14 mouse cellular contexts compared by ENCODE assay signal in the genomic region with DNA sequence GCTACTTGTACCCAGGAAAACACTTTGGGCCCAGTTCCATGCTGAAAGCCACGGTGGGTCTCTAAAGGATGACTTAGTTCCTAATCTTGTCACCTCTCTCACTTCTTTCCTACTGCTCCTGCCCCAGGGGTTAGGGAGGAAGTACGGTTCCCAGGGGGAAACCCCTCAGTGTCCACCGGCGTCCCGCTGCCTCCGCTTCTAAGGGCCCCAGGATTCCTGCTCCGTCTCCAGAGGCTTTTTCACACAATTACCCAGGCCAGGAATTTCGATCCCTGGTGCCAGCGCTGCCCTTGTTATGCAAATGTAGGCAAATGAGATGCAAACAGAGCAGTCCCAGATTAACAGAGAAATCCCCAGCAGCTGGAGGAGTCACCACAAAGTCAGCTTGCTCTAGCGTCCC. TPM values are rescaled to one million over a fixed set of nuclear protein-coding genes. Genes with fewer than 3 reads are reported as not detected.
DNase-seq lines count a peak whose midpoint lies in the region; ATAC-seq and TF ChIP-seq lines count a peak whose summit lies in the region.
"Had no signal": no experiment of that assay in that cellular context is flagged by ENCODE, and none has a peak within 500 bp of the region (broad histone marks: within the 10 kb centered on the region; RNA-seq: fewer than 3 reads in every experiment).

No protein-coding gene starts in this region.

- no peak for TF ChIP-seq RAD21 in CH12.LX (IDR thresholded peaks at IDR 0.05; ENCODE audit: low read depth, low read length)

- H3K4me3 ChIP-seq in CH12.LX (replicated peaks in 1 of 3; ENCODE audit: low read depth in 2 of 3, low read length in 2 of 3, poor library complexity in 1 of 3) (no peak overlapping the region), ES-Bruce4 (ENCODE audit: low read depth, low read length) (no peak overlapping the region)
- H3K4me3 ChIP-seq in forebrain, embryonic 15.5 days, result no peak overlapping the region
- H3K4me3 ChIP-seq in midbrain, embryonic 11.5 days (ENCODE audit: low read depth, low read length), result no peak overlapping the region

- H3K36me3 ChIP-seq in CH12.LX (replicated peaks in 1 of 2; ENCODE audit: control insufficient read depth in 1 of 2, insufficient read depth in 1 of 2, low read length in 1 of 2), result no peaks in the 10 kb centered on the region
- no peaks in the 10 kb centered on the region for H3K36me3 ChIP-seq in ES-Bruce4 (ENCODE audit: control insufficient read depth, insufficient read depth, low read length, poor library complexity, severe bottlenecking)
- no peaks in the 10 kb centered on the region for H3K36me3 ChIP-seq in forebrain, embryonic 15.5 days
- H3K36me3 ChIP-seq in midbrain, embryonic 11.5 days (ENCODE audit: control insufficient read depth, insufficient read depth, low read length), result no peaks in the 10 kb centered on the region

- peak; percentile 21; the same call in 1 of the 2 replicates for ATAC-seq in forebrain, embryonic 15.5 days (replicated peaks)
- ATAC-seq in midbrain, embryonic 11.5 days (ENCODE audit: low FRiP score), result peak; percentile 35; the same call in 1 of the 2 replicates

- no peak for TF ChIP-seq POLR2A in CH12.LX (IDR thresholded peaks at IDR 0.05; ENCODE audit: low read depth, low read length)
- no peak for TF ChIP-seq POLR2A in ES-Bruce4 (IDR thresholded peaks at IDR 0.05; ENCODE audit: insufficient read depth, low read length)

- DNase-seq in CH12.LX (ENCODE audit: extremely low read depth), result peak; percentile 63
- peak; percentile 89 for DNase-seq in midbrain, embryonic 11.5 days (ENCODE audit: low spot score, missing footprints)
- DNase-seq in adrenal gland, adult (ENCODE audit: inconsistent age in 2 of 2, low spot score in 1 of 2), result no peak
- no peak for DNase-seq in spleen, adult 12 weeks (ENCODE audit: low spot score)
- DNase-seq in adrenal gland, postnatal 25 days, result no peak
- DNase-seq: adrenal gland, adult 8-10 months; cerebellum, adult 11 months; kidney, postnatal 36 days had no signal

- H3K27me3 ChIP-seq in CH12.LX (replicated peaks), result peaks cover 49% of the 10 kb centered on the region
- H3K27me3 ChIP-seq in ES-Bruce4 (ENCODE audit: control insufficient read depth, insufficient read depth, low read length, poor library complexity, severe bottlenecking), result no peaks in the 10 kb centered on the region
- H3K27me3 ChIP-seq in forebrain, embryonic 15.5 days, result no peaks in the 10 kb centered on the region
- H3K27me3 ChIP-seq in midbrain, embryonic 11.5 days (ENCODE audit: control insufficient read depth, insufficient read depth, low read length), result no peaks in the 10 kb centered on the region

- H3K9me3 ChIP-seq in CH12.LX (replicated peaks; ENCODE audit: low read length) (no peaks in the 10 kb centered on the region), ES-Bruce4 (replicated peaks; ENCODE audit: control insufficient read depth, insufficient read depth, low read length, poor library complexity, severe bottlenecking) (no peaks in the 10 kb centered on the region)
- no peaks in the 10 kb centered on the region for H3K9me3 ChIP-seq in forebrain, embryonic 15.5 days
- H3K9me3 ChIP-seq in midbrain, embryonic 11.5 days (ENCODE audit: control insufficient read depth, low read length), result no peaks in the 10 kb centered on the region

- no peaks in the 10 kb centered on the region for H3K79me2 ChIP-seq in CH12.LX (replicated peaks; ENCODE audit: control insufficient read depth, extremely low read depth, insufficient read depth, poor library complexity, severe bottlenecking)

- in situ Hi-C loops in CH12.LX (cut with MboI; ENCODE audit: low pct_ligation_motif_present, low pct_unique_long_range_greater_than_20kb, low sequenced_read_pairs), result no loop called here

- H3K27ac ChIP-seq in CH12.LX (ENCODE audit: insufficient read depth, low read depth) (no peak overlapping the region), ES-Bruce4 (ENCODE audit: insufficient read depth, low read length) (no peak overlapping the region)
- H3K27ac ChIP-seq in forebrain, embryonic 15.5 days (replicated peaks), result peak overlapping the region; percentile 90
- H3K27ac ChIP-seq in midbrain, embryonic 11.5 days (ENCODE audit: low read depth, low read length), result peak overlapping the region; percentile 69
- H3K27ac ChIP-seq: liver, embryonic 14.5 days had no signal

- H3K9ac ChIP-seq in CH12.LX (ENCODE audit: insufficient read depth, low read depth) (no peak overlapping the region), ES-Bruce4 (ENCODE audit: low read depth, poor library complexity, severe bottlenecking) (no peak overlapping the region)
- no peak overlapping the region for H3K9ac ChIP-seq in forebrain, embryonic 15.5 days (replicated peaks)
- no peak overlapping the region for H3K9ac ChIP-seq in midbrain, embryonic 11.5 days (ENCODE audit: low read length)
- H3K9ac ChIP-seq: liver, embryonic 14.5 days had no signal

- TF ChIP-seq EP300 in CH12.LX (IDR thresholded peaks at IDR 0.05; ENCODE audit: low read length), result peak; percentile 53; the same call in 1 of the 2 replicates
- TF ChIP-seq EP300 in ES-Bruce4 (IDR thresholded peaks at IDR 0.05; ENCODE audit: insufficient read depth, low read depth, low read length), result peak; percentile 43

- dilution Hi-C loops in CH12.LX (cut with MboI; ENCODE audit: extremely low pct_ligation_motif_present, extremely low pct_unique_long_range_greater_than_20kb, low sequenced_read_pairs), result no loop called here

- no peak for TF ChIP-seq CTCF in CH12.LX (conservative IDR thresholded peaks at IDR 0.05 in 1 of 2, IDR thresholded peaks at IDR 0.05 in 1 of 2; ENCODE audit: low read depth in 2 of 2, low read length in 2 of 2)
- no peak for TF ChIP-seq CTCF in ES-Bruce4 (IDR thresholded peaks at IDR 0.05; ENCODE audit: low read depth, low read length)

- peak overlapping the region; percentile 31 for H3K4me2 ChIP-seq in CH12.LX (ENCODE audit: insufficient read depth, low read depth, poor library complexity, severe bottlenecking)
- H3K4me2 ChIP-seq in forebrain, embryonic 15.5 days (replicated peaks), result 0 out of 2 replicates have a peak overlapping the region, but pooled peaks have one; percentile 19
- no peak overlapping the region for H3K4me2 ChIP-seq in midbrain, embryonic 11.5 days
- H3K4me2 ChIP-seq: heart, embryonic 11.5 days had no signal

- 3% methylated on average over 10 of the region's 10 CpGs for WGBS in forebrain, embryonic 15.5 days
- 5% methylated on average over 10 of the region's 10 CpGs for WGBS in midbrain, embryonic 11.5 days

- H3K4me1 ChIP-seq in CH12.LX (ENCODE audit: control insufficient read depth in 1 of 2, insufficient read depth in 2 of 2) (peaks cover 21 to 36% of the 10 kb centered on the region in 2 experiments), ES-Bruce4 (ENCODE audit: control insufficient read depth, insufficient read depth, low read length) (peaks cover 8% of the 10 kb centered on the region)
- H3K4me1 ChIP-seq in forebrain, embryonic 15.5 days, result peaks cover 45% of the 10 kb centered on the region
- peaks cover 31% of the 10 kb centered on the region for H3K4me1 ChIP-seq in midbrain, embryonic 11.5 days (ENCODE audit: control insufficient read depth, insufficient read depth, low read length)

TF ChIP-seq in CH12.LX, 34 proteins besides CTCF, POLR2A, EP300 and RAD21:
- TF ChIP-seq IRF4 (IDR thresholded peaks at IDR 0.05; ENCODE audit: low read depth, low read length), result peak; percentile 65
- TF ChIP-seq E2F4 (IDR thresholded peaks at IDR 0.05; ENCODE audit: insufficient replicate concordance, low read depth, low read length), result no peak
- peak; percentile 39; the same call in 1 of the 2 replicates for TF ChIP-seq JUN (IDR thresholded peaks at IDR 0.05; ENCODE audit: insufficient read depth, low read depth, low read length)
- TF ChIP-seq MEF2A (IDR thresholded peaks at IDR 0.05; ENCODE audit: borderline replicate concordance, low read depth, low read length), result peak; percentile 83
- no peak for TF ChIP-seq KAT2A (IDR thresholded peaks at IDR 0.05; ENCODE audit: insufficient replicate concordance, low read length)
- 0 out of 2 replicates have a peak, but pooled peaks have one; percentile 38 for TF ChIP-seq MAX (IDR thresholded peaks at IDR 0.05; ENCODE audit: low read length)
- TF ChIP-seq PAX5 (IDR thresholded peaks at IDR 0.05; ENCODE audit: low read length), result no peak
- no peak for TF ChIP-seq USF2 (conservative IDR thresholded peaks at IDR 0.05; ENCODE audit: low read depth, low read length)
- peak; percentile 47 for TF ChIP-seq ETS1 (conservative IDR thresholded peaks at IDR 0.05; ENCODE audit: low read depth, low read length)
- TF ChIP-seq JUND (conservative IDR thresholded peaks at IDR 0.05; ENCODE audit: low read depth, low read length), result no peak
- TF ChIP-seq TCF12 (IDR thresholded peaks at IDR 0.05; ENCODE audit: low read depth, low read length), result peak; percentile 42; the same call in 1 of the 2 replicates
- 0 out of 2 replicates have a peak, but pooled peaks have one; percentile 38 for TF ChIP-seq MYC (IDR thresholded peaks at IDR 0.05; ENCODE audit: low read depth, low read length)
- 0 out of 2 replicates have a peak, but pooled peaks have one; percentile 34 for TF ChIP-seq RCOR1 (conservative IDR thresholded peaks at IDR 0.05; ENCODE audit: low read depth, low read length)
- TF ChIP-seq POLR2AphosphoS2 (IDR thresholded peaks at IDR 0.05; ENCODE audit: low read depth, low read length), result no peak
- no peak; the same call in 1 of the 2 replicates for TF ChIP-seq ELF1 (IDR thresholded peaks at IDR 0.05; ENCODE audit: low read depth, low read length)

RNA-seq across cellular contexts. Expression of gene Adgrb2, which starts 18.5 kb away (rescaled TPM):
- total RNA-seq in CH12.LX (2012; rRNA removed), result 0.04 and 0.08 TPM in 2 replicates
- not detected in 2 replicates for total RNA-seq in CH12.LX (2014; rRNA removed)
- not detected in 2 replicates for polyA plus RNA-seq in CH12.LX (2012; ENCODE audit: insufficient read length, low read depth)
- 4.9 TPM in 2 replicates for polyA plus RNA-seq in ES-Bruce4 (2011; ENCODE audit: insufficient read depth, insufficient read length, low read depth, missing spikeins)
- polyA plus RNA-seq in forebrain, embryonic 15.5 days (2015; fragmentation: Nextera tagmentation; extraction: Ambion mirVana), result 12.9 and 13.2 TPM in 2 replicates
- polyA plus RNA-seq in midbrain, embryonic 11.5 days (2014; fragmentation: Nextera tagmentation; extraction: Ambion mirVana), result 2.3 and 3.0 TPM in 2 replicates
- total RNA-seq in adrenal gland, postnatal 25 days (2021), result 22.7 and 29.8 TPM in 2 replicates
- total RNA-seq: megakaryocyte progenitor cell, adult 5-6 weeks had no signal

RNA-seq across cellular contexts. Expression of gene Spocd1, which starts 37.2 kb away (rescaled TPM):
- total RNA-seq in CH12.LX (2012; rRNA removed) (0.04 TPM in 2 replicates), CH12.LX (2014; rRNA removed) (0.07 TPM in 1 of 2 replicates, not detected in the other)
- polyA plus RNA-seq in CH12.LX (2012; ENCODE audit: insufficient read length, low read depth) (0.08 TPM in 1 of 2 replicates, not detected in the other), ES-Bruce4 (2011; ENCODE audit: insufficient read depth, insufficient read length, low read depth, missing spikeins) (0.25 TPM in 1 of 2 replicates, not detected in the other)
- polyA plus RNA-seq in forebrain, embryonic 15.5 days (2015; fragmentation: Nextera tagmentation; extraction: Ambion mirVana), result not detected in 2 replicates
- polyA plus RNA-seq in midbrain, embryonic 11.5 days (2014; fragmentation: Nextera tagmentation; extraction: Ambion mirVana), result not detected in 2 replicates
- total RNA-seq in adrenal gland, postnatal 25 days (2021), result 0.86 and 3.4 TPM in 2 replicates
- polyA plus RNA-seq: stomach, embryonic 16.5 days had no signal

Comparison
In these comparisons a context has a peak if more than half of its experiments do, and no peak if none do; other contexts are left out.
1. DNase-seq: peak in CH12.LX (single experiment) and midbrain, embryonic 11.5 days (single experiment); none in adrenal gland, adult (0 of 2), spleen, adult 12 weeks (single experiment) and adrenal gland, postnatal 25 days (single experiment).
2. H3K27ac ChIP-seq: peak in forebrain, embryonic 15.5 days (single experiment) and midbrain, embryonic 11.5 days (single experiment); none in CH12.LX (single experiment) and ES-Bruce4 (single experiment).